Mouse (Mus musculus) liver, adult 2 months (tissue): ENCODE measurements at regions not wholly inside any gene's neighbourhood (a gene's known extent, or its start where the extent isn't known, plus 50 kb on each side); places are given as distances from the start of the nearest gene placed in this dataset.

Experiments
- DNase-seq: peaks from one replicate; pipeline ENCODE4 v3.0.0-alpha.2; 2011; ENCODE audit warnings: low read depth, low spot score; ENCODE audit errors: extremely low read depth
- H3K27ac ChIP-seq: fragments of 200-500 bp; replicated peaks from 2 replicates; pipeline ENCODE4 v1.5.1; 2012; ENCODE audit warnings: low read depth, mild to moderate bottlenecking, control low read depth, inconsistent platforms, low read length; ENCODE audit not compliant: insufficient read depth
- H3K27me3 ChIP-seq: fragments of 200-500 bp; 2 replicates; pipeline ENCODE4 v1.6.1; 2012; ENCODE audit warnings: mild to moderate bottlenecking, moderate library complexity, low read length, inconsistent platforms; ENCODE audit not compliant: control insufficient read depth, insufficient read depth
- H3K36me3 ChIP-seq: fragments of 200-500 bp; 2 replicates; pipeline ENCODE4 v1.6.1; 2012; ENCODE audit warnings: low read length, inconsistent platforms; ENCODE audit not compliant: control insufficient read depth, insufficient read depth
- H3K4me1 ChIP-seq: fragments of 200-500 bp; 2 replicates; pipeline ENCODE4 v1.6.1; 2011; ENCODE audit warnings: low read length; ENCODE audit not compliant: control insufficient read depth, insufficient read depth
- H3K4me3 ChIP-seq: fragments of 200-500 bp; 2 replicates; pipeline ENCODE4 v1.5.1; 2011; ENCODE audit warnings: low read depth, mild to moderate bottlenecking, control low read depth, low read length, moderate library complexity; ENCODE audit not compliant: insufficient read depth
- H3K79me2 ChIP-seq: fragments of 200-500 bp; 2 replicates; pipeline ENCODE4 v1.6.1; 2012; ENCODE audit warnings: inconsistent platforms, mild to moderate bottlenecking, low read length, moderate library complexity; ENCODE audit not compliant: control insufficient read depth, insufficient read depth
- H3K9ac ChIP-seq: fragments of 200-500 bp; 2 replicates; pipeline ENCODE4 v1.6.1; 2012; ENCODE audit warnings: low read depth, mild to moderate bottlenecking, control low read depth, inconsistent platforms, low read length
- CTCF ChIP-seq: fragments of 200-500 bp; IDR thresholded peaks from 2 replicates; pipeline ENCODE4 v1.5.1; 2011; ENCODE audit warnings: low read depth, low read length, control low read depth
- POLR2A ChIP-seq: fragments of 200-500 bp; IDR thresholded peaks from 2 replicates; pipeline ENCODE4 v1.6.1; 2011; ENCODE audit warnings: low read length, control low read depth; ENCODE audit not compliant: insufficient read depth; ENCODE audit errors: extremely low read depth
- WGBS: fragments of 180-500 bp; shearing (Covaris S2); methylation state at CpG from one replicate; pipeline ENCODE4 v1.1.7; 2018; 5-methylcytosine and 5-hydroxymethylcytosine counted together

GRCm38 (mm10) chr11:21019829-21020228, 71.3 kb upstream of the Peli1 start:
- Histone ChIP-seq H3K4me3 (no peak overlapping the region), H3K36me3 (no peaks in the 10 kb centered on the region), H3K9ac (no peak overlapping the region), H3K79me2 (no peaks in the 10 kb centered on the region), H3K27me3 (no peaks in the 10 kb centered on the region), H3K4me1 (peaks cover 10% of the 10 kb centered on the region; the same call in 1 of the 2 replicates), H3K27ac (no peak overlapping the region)
- WGBS: 90% methylated on average over 2 of the region's 2 CpGs
- TF ChIP-seq POLR2A (no peak), CTCF (no peak)
- DNase-seq: no peak

- 51% methylated on average over 4 of the region's 4 CpGs for WGBS
- TF ChIP-seq POLR2A (no peak), CTCF (no peak)
- Histone ChIP-seq H3K9ac (no peak overlapping the region), H3K27me3 (no peaks in the 10 kb centered on the region), H3K36me3 (no peaks in the 10 kb centered on the region), H3K4me1 (peaks cover 3% of the 10 kb centered on the region; the same call in 1 of the 2 replicates), H3K27ac (peak overlapping the region; percentile 1; the same call in 1 of the 2 replicates), H3K4me3 (no peak overlapping the region), H3K79me2 (no peaks in the 10 kb centered on the region)
- peak; percentile 68 for DNase-seq
Measured at GRCm38 (mm10) chr11:21024111-21024510, 67.0 kb upstream of the Peli1 start.

- 1% methylated on average over 2 of the region's 2 CpGs for WGBS
- Histone ChIP-seq H3K36me3 (no peaks in the 10 kb centered on the region), H3K27ac (no peak overlapping the region), H3K79me2 (no peaks in the 10 kb centered on the region), H3K9ac (no peak overlapping the region), H3K4me3 (no peak overlapping the region), H3K27me3 (no peaks in the 10 kb centered on the region), H3K4me1 (peaks cover 3% of the 10 kb centered on the region; the same call in 1 of the 2 replicates)
- peak; percentile 92 for DNase-seq
- TF ChIP-seq POLR2A (no peak), CTCF (no peak)
Measured at GRCm38 (mm10) chr11:21024521-21024920, 66.6 kb upstream of the Peli1 start.

- Histone ChIP-seq H3K9ac (no peak overlapping the region), H3K4me1 (peaks cover 3% of the 10 kb centered on the region; the same call in 1 of the 2 replicates), H3K4me3 (no peak overlapping the region), H3K79me2 (no peaks in the 10 kb centered on the region), H3K27me3 (no peaks in the 10 kb centered on the region), H3K27ac (no peak overlapping the region), H3K36me3 (no peaks in the 10 kb centered on the region)
- 86% methylated on average over 4 of the region's 4 CpGs for WGBS
- DNase-seq: no peak
- TF ChIP-seq CTCF: no peak
- no peak for TF ChIP-seq POLR2A
Measured at GRCm38 (mm10) chr11:21027299-21027698, 63.8 kb upstream of the Peli1 start.

- no peaks in the 10 kb centered on the region for H3K4me1 ChIP-seq
- no peak for DNase-seq
- no peak overlapping the region for H3K9ac ChIP-seq
- no peak overlapping the region for H3K27ac ChIP-seq
- TF ChIP-seq POLR2A: no peak
- no peaks in the 10 kb centered on the region for H3K79me2 ChIP-seq
- 95% methylated on average over 6 of the region's 6 CpGs for whole genome bisulfite sequencing
- no peak overlapping the region for H3K4me3 ChIP-seq
- H3K36me3 ChIP-seq: no peaks in the 10 kb centered on the region
- no peaks in the 10 kb centered on the region for H3K27me3 ChIP-seq
Measured at GRCm38 (mm10) chr11:21030362-21030761, 60.7 kb upstream of the Peli1 start.

- WGBS: 92% methylated on average over 2 of the region's 2 CpGs
- H3K9ac ChIP-seq: no peak overlapping the region
- H3K4me3 ChIP-seq: no peak overlapping the region
- no peaks in the 10 kb centered on the region for H3K4me1 ChIP-seq
- H3K27me3 ChIP-seq: no peaks in the 10 kb centered on the region
- no peak for DNase-seq
- TF ChIP-seq CTCF (no peak), POLR2A (no peak)
- no peaks in the 10 kb centered on the region for H3K79me2 ChIP-seq
- no peak overlapping the region for H3K27ac ChIP-seq
- H3K36me3 ChIP-seq: no peaks in the 10 kb centered on the region
Measured at GRCm38 (mm10) chr11:21031816-21032215, 59.3 kb upstream of the Peli1 start.
